Mouse (Mus musculus) thymus, adult 2 months (tissue): Measurements from ENCODE around the gene Rhbdd1.
A peak's percentile ranks its signal among the peaks of the same experiment; 100 is the strongest.

Source experiments
- CTCF ChIP-seq: fragments of 200-500 bp; IDR thresholded peaks from 2 replicates; pipeline ENCODE4 v1.5.1; 2012; ENCODE audit warnings: mild to moderate bottlenecking, control low read depth, low read length, moderate library complexity, borderline replicate concordance; ENCODE audit not compliant: control insufficient read depth, poor library complexity, insufficient read depth; ENCODE audit errors: extremely low read depth
- POLR2A ChIP-seq: fragments of 200-500 bp; IDR thresholded peaks from 2 replicates; pipeline ENCODE4 v1.6.1; 2012; ENCODE audit warnings: mild to moderate bottlenecking, low read length, control low read depth, moderate library complexity; ENCODE audit not compliant: control insufficient read depth, poor library complexity, insufficient read depth; ENCODE audit errors: extremely low read depth

DNA sequence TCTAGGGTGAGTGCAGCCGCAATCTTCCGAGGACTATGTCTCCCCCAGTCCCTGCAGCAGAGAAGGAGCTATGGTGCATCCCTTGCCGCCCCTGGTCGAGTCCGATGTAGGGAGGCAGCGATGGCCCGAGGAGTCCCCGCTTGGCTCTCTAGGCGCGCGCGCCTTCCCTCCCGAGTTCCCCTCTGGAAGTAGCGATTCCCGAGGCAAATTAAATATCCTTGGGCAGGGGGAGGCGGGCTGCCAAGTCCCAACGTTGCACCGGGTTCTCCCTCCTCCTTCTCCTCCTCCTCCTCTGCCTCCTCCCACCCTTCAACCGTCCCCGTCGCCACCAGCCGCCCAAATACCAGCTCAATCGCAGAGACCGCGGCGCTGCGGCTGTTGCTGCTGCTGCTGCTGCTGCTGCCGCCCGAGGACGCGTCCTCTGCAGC lies 25.5 kb upstream of the Rhbdd1 start:
- peak; percentile 12; the same call in 1 of the 2 replicates for TF ChIP-seq POLR2A
- TF ChIP-seq CTCF = no peak
